Mouse (Mus musculus) skeletal muscle tissue, adult 2 months (tissue): ENCODE measurements around the gene Gadd45a.
"Not testable (repeated sequence)": the region's sequence is repeated elsewhere in the genome, so short reads cannot be mapped to it uniquely, and the experiment has no call there.

Experiments
- DNase-seq: peaks from one replicate; pipeline ENCODE4 v3.0.0-alpha.2; 2012; ENCODE audit warnings: low read depth, low spot score

The Gadd45a gene

GRCm38 (mm10) chr6:67048880-67049694, 11.8 kb upstream of the Gadd45a start:
- no peak for DNase-seq

- DNase-seq, result no peak
Measured at GRCm38 (mm10) chr6:67048052-67048691, 10.9 kb upstream of the Gadd45a start.

GRCm38 (mm10) chr6:67046937-67047336, 9.7 kb upstream of the Gadd45a start:
- DNase-seq, result no peak

- DNase-seq, result no peak
Measured at GRCm38 (mm10) chr6:67045424-67045823, 8.2 kb upstream of the Gadd45a start.

- no peak for DNase-seq
Measured at GRCm38 (mm10) chr6:67040904-67041410, 3.7 kb upstream of the Gadd45a start.

- no peak for DNase-seq
Measured at GRCm38 (mm10) chr6:67038964-67039363, 1.7 kb upstream of the Gadd45a start.

- DNase-seq, result peak; percentile 87
Measured at GRCm38 (mm10) chr6:67036356-67036811, 873 bp downstream of the Gadd45a start.

- no peak for DNase-seq
Measured at GRCm38 (mm10) chr6:67035388-67036299, 1.6 kb downstream of the Gadd45a start.

GRCm38 (mm10) chr6:67034331-67035130, 2.7 kb downstream of the Gadd45a start:
- DNase-seq, result no peak

- DNase-seq, result no peak
Measured at GRCm38 (mm10) chr6:67033604-67034003, 3.7 kb downstream of the Gadd45a start.

- DNase-seq, result not testable (repeated sequence)
Measured at GRCm38 (mm10) chr6:67032972-67033371, 4.3 kb downstream of the Gadd45a start.

GRCm38 (mm10) chr6:67032551-67032950, 4.7 kb downstream of the Gadd45a start:
- DNase-seq, result not testable (repeated sequence)

GRCm38 (mm10) chr6:67030846-67031245, 6.4 kb downstream of the Gadd45a start:
- no peak for DNase-seq

- no peak for DNase-seq
Measured at GRCm38 (mm10) chr6:67030416-67030815, 6.8 kb downstream of the Gadd45a start.

- no peak for DNase-seq
Measured at GRCm38 (mm10) chr6:67029987-67030386, 7.3 kb downstream of the Gadd45a start.

- DNase-seq, result no peak
Measured at GRCm38 (mm10) chr6:67029312-67029950, 7.8 kb downstream of the Gadd45a start.

GRCm38 (mm10) chr6:67027438-67028142, 9.7 kb downstream of the Gadd45a start:
- no peak for DNase-seq

GRCm38 (mm10) chr6:67026661-67027060, 10.6 kb downstream of the Gadd45a start:
- no peak for DNase-seq

- no peak for DNase-seq
Measured at GRCm38 (mm10) chr6:67023729-67024128, 13.5 kb downstream of the Gadd45a start.

GRCm38 (mm10) chr6:67021308-67021707, 15.9 kb downstream of the Gadd45a start:
- no peak for DNase-seq
